Mouse (Mus musculus) liver, embryonic 14.5 days (tissue): ENCODE data around the gene Il31. TPM values are rescaled to one million over a fixed set of nuclear protein-coding genes. Genes with fewer than 3 reads are reported as not detected.
"Not testable (repeated sequence)": the region's sequence is repeated elsewhere in the genome, so short reads cannot be mapped to it uniquely, and the experiment has no call there.

ENCODE experiments used
- ATAC-seq: fragments of 200-750 bp; cut with Nextera tagmentation; 2 replicates; pipeline ENCODE4 v1.8.0; 2017; ENCODE audit warnings: moderate number of reproducible peaks, mild to moderate bottlenecking, moderate library complexity; ENCODE audit not compliant: insufficient read depth
- DNase-seq, 3 experiments: peaks; one replicate each; pipeline ENCODE4 v3.0.0-alpha.2; 2012 to 2013; ENCODE audit warnings: low read depth in 3 of 3, low spot score in 3 of 3
- H3K27ac ChIP-seq: fragments of 300-500 bp; sonication (generic); 2 replicates; pipeline ENCODE4 v1.5.1; 2014; ENCODE audit warnings: moderate library complexity, mild to moderate bottlenecking, control low read depth, inconsistent platforms
- H3K27me3 ChIP-seq: fragments of 300-500 bp; sonication (generic); 2 replicates; pipeline ENCODE4 v1.6.1; 2014; ENCODE audit warnings: mild to moderate bottlenecking, low read length, moderate library complexity; ENCODE audit not compliant: control insufficient read depth, insufficient read depth
- H3K36me3 ChIP-seq: fragments of 300-500 bp; sonication (generic); replicated peaks from 2 replicates; pipeline ENCODE4 v1.6.1; 2014; ENCODE audit warnings: low read depth; ENCODE audit not compliant: control insufficient read depth, insufficient read depth
- H3K4me1 ChIP-seq, 2 experiments: fragments of 200-500 bp in 1 of 2; fragments of 300-500 bp in 1 of 2; sonication (generic) in 1 of 2; replicated peaks; 2 replicates each; pipeline ENCODE4 v1.6.1; 2012 to 2014; ENCODE audit warnings: antibody characterized with exemption in 1 of 2, inconsistent platforms in 1 of 2, low read length in 1 of 2; ENCODE audit not compliant: control insufficient read depth in 2 of 2, insufficient read depth in 2 of 2
- H3K4me2 ChIP-seq: fragments of 300-500 bp; sonication (generic); 2 replicates; pipeline ENCODE4 v1.6.1; 2014; ENCODE audit warnings: low read depth, mild to moderate bottlenecking, control low read depth, moderate library complexity
- H3K4me3 ChIP-seq, 2 experiments: fragments of 200-500 bp in 1 of 2; fragments of 300-500 bp in 1 of 2; sonication (generic) in 1 of 2; 2 replicates each; pipeline ENCODE4 v1.5.1; 2012 to 2014; ENCODE audit warnings: low read depth in 2 of 2, low read length in 2 of 2, mild to moderate bottlenecking in 2 of 2, control low read depth in 1 of 2, inconsistent platforms in 1 of 2, moderate library complexity in 1 of 2; ENCODE audit not compliant: insufficient read depth in 1 of 2
- H3K9ac ChIP-seq: fragments of 300-500 bp; sonication (generic); replicated peaks from 2 replicates; pipeline ENCODE4 v1.6.1; 2014; ENCODE audit warnings: mild to moderate bottlenecking, control low read depth, moderate library complexity
- H3K9me3 ChIP-seq: fragments of 300-500 bp; sonication (generic); 2 replicates; pipeline ENCODE4 v1.6.1; 2016; ENCODE audit warnings: low read length, mixed read lengths; ENCODE audit not compliant: control insufficient read depth
- CTCF ChIP-seq: IDR thresholded peaks from 2 replicates; pipeline ENCODE4 v1.5.1; 2016; ENCODE audit warnings: antibody characterized with exemption, low read depth, control low read depth
- EP300 ChIP-seq: IDR thresholded peaks from 2 replicates; pipeline ENCODE4 v1.6.1; 2016; ENCODE audit warnings: antibody characterized with exemption, low read depth
- WGBS: fragments of 180-500 bp; shearing (Covaris S2); extraction: QIAGEN DNeasy Blood & Tissue Kit; methylation state at CpG from one replicate; pipeline ENCODE4 v1.1.7; 2014; ENCODE audit not compliant: insufficient replicate concordance; 5-methylcytosine and 5-hydroxymethylcytosine counted together
- polyA plus RNA-seq, 2 experiments: library from polyadenylated mRNA; depleted of rRNA in 1 of 2; stranded (reverse) in 1 of 2; unstranded in 1 of 2; fragments of >200 nt; fragmentation: Nextera tagmentation in 1 of 2; extraction: Ambion mirVana in 1 of 2; gene quantifications; 2 replicates each; pipeline versions ENCODE4 v1.2.1 to v1.2.3; 2012 to 2014

The Il31 gene
- polyA plus RNA-seq, 2 experiments: not detected

GRCm38 (mm10) chr5:123520666-123521065, 31.4 kb upstream of the Il31 start:
- no peak for TF ChIP-seq CTCF
- Histone ChIP-seq H3K27ac (no peak overlapping the region), H3K4me1 (peaks cover 10 to 11% of the 10 kb centered on the region in 2 experiments), H3K4me3 (no peak overlapping the region), H3K27me3 (no peaks in the 10 kb centered on the region), H3K36me3 (peaks cover 5% of the 10 kb centered on the region; the same call in 1 of the 2 replicates), H3K9me3 (no peaks in the 10 kb centered on the region), H3K4me2 (no peak overlapping the region), H3K9ac (no peak overlapping the region)
- ATAC-seq (no peak), DNase-seq (no peak)
- 83% methylated on average over 9 of the region's 9 CpGs for WGBS

GRCm38 (mm10) chr5:123514871-123515270, 25.6 kb upstream of the Il31 start:
- H3K4me3 ChIP-seq: no peak overlapping the region
- H3K27me3 ChIP-seq: no peaks in the 10 kb centered on the region
- peaks cover 0 to 7% of the 10 kb centered on the region in 2 experiments; a peak in 3 of 4 replicates for H3K4me1 ChIP-seq
- H3K27ac ChIP-seq: no peak overlapping the region
- no peaks in the 10 kb centered on the region for H3K9me3 ChIP-seq
- DNase-seq (no peak), ATAC-seq (no peak)
- no peak for TF ChIP-seq EP300
- no peak for TF ChIP-seq CTCF
- H3K4me2 ChIP-seq: no peak overlapping the region
- no peak overlapping the region for H3K9ac ChIP-seq
- 82% methylated on average over 5 of the region's 5 CpGs for WGBS
- H3K36me3 ChIP-seq: peaks cover 5% of the 10 kb centered on the region; the same call in 1 of the 2 replicates

- Histone ChIP-seq H3K27ac (no peak overlapping the region), H3K27me3 (peaks cover 21% of the 10 kb centered on the region), H3K4me2 (no peak overlapping the region), H3K4me1 (peaks cover 2 to 12% of the 10 kb centered on the region in 2 experiments; a peak in 3 of 4 replicates), H3K9ac (no peak overlapping the region), H3K4me3 (no peak overlapping the region), H3K9me3 (no peaks in the 10 kb centered on the region), H3K36me3 (no peaks in the 10 kb centered on the region)
- DNase-seq: peak in 1 of 3 experiments; percentile 28
- peak; percentile 66; the same call in 1 of the 2 replicates for ATAC-seq
- 38% methylated on average over 3 of the region's 3 CpGs for WGBS
- no peak for TF ChIP-seq CTCF
- TF ChIP-seq EP300: no peak
These were observed 22.8 kb upstream of the Il31 start for GRCm38 (mm10) chr5:123512102-123512501.

GRCm38 (mm10) chr5:123511426-123511825, 22.1 kb upstream of the Il31 start:
- H3K36me3 ChIP-seq, H3K9ac ChIP-seq, DNase-seq, ATAC-seq, H3K4me3 ChIP-seq, H3K9me3 ChIP-seq, H3K27ac ChIP-seq, H3K4me2 ChIP-seq: not testable (repeated sequence)
- Histone ChIP-seq H3K4me1 (peaks cover 2 to 12% of the 10 kb centered on the region in 2 experiments; a peak in 3 of 4 replicates), H3K27me3 (peaks cover 24% of the 10 kb centered on the region)
- WGBS: 57% methylated on average over 3 of the region's 3 CpGs

GRCm38 (mm10) chr5:123510160-123510559, 20.9 kb upstream of the Il31 start, which contains the start of gene B3gnt4:
B3gnt4 (plus strand) TSS chr5:123510460.
- Histone ChIP-seq H3K4me2 (no peak within 1 kb of the TSS), H3K4me1 (peaks cover 2 to 12% of the 10 kb centered on the region in 2 experiments; a peak in 3 of 4 replicates), H3K4me3 (no peak within 1 kb of the TSS), H3K9me3 (no peaks in the 10 kb centered on the region), H3K27ac (no peak within 1 kb of the TSS), H3K9ac (no peak within 1 kb of the TSS), H3K36me3 (no peaks in the 10 kb centered on the region), H3K27me3 (peaks cover 27% of the 10 kb centered on the region)
- no peak for TF ChIP-seq CTCF
- no peak for TF ChIP-seq EP300
- 84% methylated on average over 5 of the region's 5 CpGs for WGBS
- no peak for ATAC-seq
- DNase-seq: no peak
